Mouse (Mus musculus) lung, embryonic 15.5 days (tissue): ENCODE measurements around the gene B3gntl1. TPM values are rescaled to one million over a fixed set of nuclear protein-coding genes. Genes with fewer than 3 reads are reported as not detected.
A peak's percentile ranks its signal among the peaks of the same experiment; 100 is the strongest.
"Not testable (repeated sequence)": the region's sequence is repeated elsewhere in the genome, so short reads cannot be mapped to it uniquely, and the experiment has no call there.

Source experiments
- ATAC-seq: fragments of 200-750 bp; cut with Nextera tagmentation; 2 replicates; pipeline ENCODE4 v1.8.0; 2017; ENCODE audit warnings: moderate number of reproducible peaks, borderline replicate concordance; ENCODE audit not compliant: low FRiP score, low TSS enrichment; ENCODE audit errors: extremely low read depth
- H3K27ac ChIP-seq: fragments of 300-500 bp; sonication (generic); 2 replicates; pipeline ENCODE4 v1.5.1; 2015; ENCODE audit warnings: moderate library complexity, mild to moderate bottlenecking, inconsistent platforms
- H3K27me3 ChIP-seq: fragments of 300-500 bp; sonication (generic); 2 replicates; pipeline ENCODE4 v1.6.1; 2015; ENCODE audit warnings: inconsistent platforms
- H3K36me3 ChIP-seq: fragments of 300-500 bp; sonication (generic); 2 replicates; pipeline ENCODE4 v1.6.1; 2015; ENCODE audit warnings: inconsistent platforms
- H3K4me1 ChIP-seq: fragments of 300-500 bp; sonication (generic); 2 replicates; pipeline ENCODE4 v1.6.1; 2015; ENCODE audit warnings: inconsistent platforms
- H3K4me2 ChIP-seq: fragments of 300-500 bp; sonication (generic); 2 replicates; pipeline ENCODE4 v1.6.1; 2015; ENCODE audit warnings: inconsistent platforms, mild to moderate bottlenecking, moderate library complexity
- H3K4me3 ChIP-seq: fragments of 300-500 bp; sonication (generic); 2 replicates; pipeline ENCODE4 v1.5.1; 2015; ENCODE audit warnings: mild to moderate bottlenecking, inconsistent platforms
- H3K9ac ChIP-seq: fragments of 300-500 bp; sonication (generic); 2 replicates; pipeline ENCODE4 v1.6.1; 2015; ENCODE audit warnings: inconsistent platforms
- H3K9me3 ChIP-seq: fragments of 300-500 bp; sonication (generic); 2 replicates; pipeline ENCODE4 v1.6.1; 2016; ENCODE audit warnings: inconsistent platforms
- WGBS: fragments of 180-500 bp; shearing (Covaris S2); methylation state at CpG from one replicate; pipeline ENCODE4 v1.1.7; 2015; 5-methylcytosine and 5-hydroxymethylcytosine counted together
- polyA plus RNA-seq: library from polyadenylated mRNA; unstranded; fragments of >200 nt; fragmentation: Nextera tagmentation; extraction: Ambion mirVana; gene quantifications from 2 replicates; pipeline ENCODE4 v1.2.1, GENCODE M21; 2015

The B3gntl1 gene
- polyA plus RNA-seq, 1 experiment from 2014 or later, result 8.0 TPM

- Histone ChIP-seq H3K9ac (no peak overlapping the region), H3K4me2 (no peak overlapping the region), H3K27ac (no peak overlapping the region), H3K9me3 (no peaks in the 10 kb centered on the region), H3K36me3 (no peaks in the 10 kb centered on the region), H3K4me3 (no peak overlapping the region), H3K27me3 (no peaks in the 10 kb centered on the region), H3K4me1 (0 out of 2 replicates have a peak, but pooled peaks cover 8% of the 10 kb centered on the region)
- WGBS, result 71% methylated on average over 5 of the region's 5 CpGs
- ATAC-seq, result no peak
These were observed 7.8 kb upstream of the B3gntl1 start for GRCm38 (mm10) chr11:121680750-121681149.

GRCm38 (mm10) chr11:121679581-121679980, 6.6 kb upstream of the B3gntl1 start:
- Histone ChIP-seq H3K27ac (no peak overlapping the region), H3K36me3 (no peaks in the 10 kb centered on the region), H3K4me1 (0 out of 2 replicates have a peak, but pooled peaks cover 8% of the 10 kb centered on the region), H3K4me2 (no peak overlapping the region), H3K4me3 (no peak overlapping the region), H3K27me3 (no peaks in the 10 kb centered on the region), H3K9ac (no peak overlapping the region), H3K9me3 (no peaks in the 10 kb centered on the region)
- WGBS, result 79% methylated on average over 2 of the region's 2 CpGs
- no peak for ATAC-seq

- Histone ChIP-seq H3K4me3 (no peak overlapping the region), H3K4me1 (peaks cover 8% of the 10 kb centered on the region), H3K36me3 (no peaks in the 10 kb centered on the region), H3K9ac (no peak overlapping the region), H3K27ac (no peak overlapping the region), H3K4me2 (no peak overlapping the region), H3K9me3 (no peaks in the 10 kb centered on the region), H3K27me3 (no peaks in the 10 kb centered on the region)
- ATAC-seq, result no peak
- WGBS, result 75% methylated on average over 2 of the region's 2 CpGs
These were observed 3.9 kb upstream of the B3gntl1 start for GRCm38 (mm10) chr11:121676836-121677235.

- WGBS, result 63% methylated on average over 7 of the region's 7 CpGs
- Histone ChIP-seq H3K9ac (peak overlapping the region; percentile 42), H3K4me3 (peak overlapping the region; percentile 65), H3K27ac (peak overlapping the region; percentile 92), H3K4me2 (peak overlapping the region; percentile 68), H3K36me3 (no peaks in the 10 kb centered on the region), H3K4me1 (peaks cover 8% of the 10 kb centered on the region), H3K27me3 (no peaks in the 10 kb centered on the region), H3K9me3 (no peaks in the 10 kb centered on the region)
- ATAC-seq, result no peak
These were observed 676 bp upstream of the B3gntl1 start for GRCm38 (mm10) chr11:121673629-121674028.

- no peak; the same call in 1 of the 2 replicates for ATAC-seq
- no peaks in the 10 kb centered on the region for H3K27me3 ChIP-seq
These were observed 502 bp downstream of the B3gntl1 start for GRCm38 (mm10) chr11:121672312-121672989.

GRCm38 (mm10) chr11:121670926-121671325, 2.0 kb downstream of the B3gntl1 start:
- Histone ChIP-seq H3K4me2 (no peak overlapping the region), H3K4me1 (peaks cover 8% of the 10 kb centered on the region), H3K27me3 (no peaks in the 10 kb centered on the region), H3K27ac (no peak overlapping the region), H3K9me3 (no peaks in the 10 kb centered on the region), H3K36me3 (no peaks in the 10 kb centered on the region), H3K9ac (no peak overlapping the region), H3K4me3 (no peak overlapping the region)
- WGBS, result 94% methylated on average over 5 of the region's 5 CpGs
- ATAC-seq, result no peak

More at GRCm38 (mm10) chr11:121672312-121672989, 502 bp downstream of the B3gntl1 start:
- Histone ChIP-seq H3K4me3 (peak overlapping the region; percentile 65), H3K27ac (peak overlapping the region; percentile 92), H3K9ac (peak overlapping the region; percentile 63), H3K36me3 (no peaks in the 10 kb centered on the region), H3K4me1 (peaks cover 8% of the 10 kb centered on the region), H3K9me3 (no peaks in the 10 kb centered on the region), H3K4me2 (peak overlapping the region; percentile 68)
- WGBS, result under 1% methylated on average over 22 of the region's 22 CpGs

- H3K36me3 ChIP-seq, result no peaks in the 10 kb centered on the region
- H3K27ac ChIP-seq, result no peak overlapping the region
- peaks cover 8% of the 10 kb centered on the region for H3K4me1 ChIP-seq
- no peak for ATAC-seq
- H3K4me3 ChIP-seq, result no peak overlapping the region
- no peaks in the 10 kb centered on the region for H3K27me3 ChIP-seq
- WGBS, result 84% methylated on average over 5 of the region's 5 CpGs
- no peak overlapping the region for H3K4me2 ChIP-seq
- no peaks in the 10 kb centered on the region for H3K9me3 ChIP-seq
- no peak overlapping the region for H3K9ac ChIP-seq
These were observed 4.2 kb downstream of the B3gntl1 start for GRCm38 (mm10) chr11:121668776-121669175.

GRCm38 (mm10) chr11:121667541-121667940, 5.4 kb downstream of the B3gntl1 start:
- no peak overlapping the region for H3K4me3 ChIP-seq
- no peaks in the 10 kb centered on the region for H3K36me3 ChIP-seq
- 93% methylated on average over 4 of the region's 4 CpGs for WGBS

GRCm38 (mm10) chr11:121661116-121661515, 11.8 kb downstream of the B3gntl1 start:
- no peak for ATAC-seq
- Histone ChIP-seq H3K36me3 (no peaks in the 10 kb centered on the region), H3K27me3 (no peaks in the 10 kb centered on the region), H3K4me2 (no peak overlapping the region), H3K9me3 (no peaks in the 10 kb centered on the region), H3K4me3 (no peak overlapping the region), H3K9ac (no peak overlapping the region), H3K27ac (no peak overlapping the region), H3K4me1 (no peaks in the 10 kb centered on the region)
- WGBS, result 89% methylated on average over 2 of the region's 2 CpGs

More at GRCm38 (mm10) chr11:121667541-121667940, 5.4 kb downstream of the B3gntl1 start:
- Histone ChIP-seq H3K27ac (no peak overlapping the region), H3K4me1 (peaks cover 4% of the 10 kb centered on the region), H3K27me3 (no peaks in the 10 kb centered on the region), H3K9me3 (no peaks in the 10 kb centered on the region), H3K9ac (no peak overlapping the region), H3K4me2 (no peak overlapping the region)
- ATAC-seq, result no peak

GRCm38 (mm10) chr11:121660604-121661003, 12.3 kb downstream of the B3gntl1 start:
- not testable (repeated sequence) for ATAC-seq, H3K27ac ChIP-seq, H3K4me1 ChIP-seq, H3K9ac ChIP-seq, H3K36me3 ChIP-seq, H3K4me2 ChIP-seq, H3K9me3 ChIP-seq, H3K27me3 ChIP-seq, H3K4me3 ChIP-seq
- 89% methylated on average over 2 of the region's 2 CpGs for WGBS

GRCm38 (mm10) chr11:121658151-121658550, 14.8 kb downstream of the B3gntl1 start:
- Histone ChIP-seq H3K36me3 (no peaks in the 10 kb centered on the region), H3K4me3 (no peak overlapping the region), H3K9me3 (no peaks in the 10 kb centered on the region), H3K4me1 (no peaks in the 10 kb centered on the region), H3K9ac (no peak overlapping the region), H3K27ac (no peak overlapping the region), H3K27me3 (no peaks in the 10 kb centered on the region), H3K4me2 (no peak overlapping the region)
- ATAC-seq, result no peak
- 26% methylated on average over 1 of the region's 1 CpGs for WGBS

- Histone ChIP-seq H3K4me1 (no peaks in the 10 kb centered on the region), H3K36me3 (no peaks in the 10 kb centered on the region), H3K9ac (no peak overlapping the region), H3K27ac (no peak overlapping the region), H3K4me3 (no peak overlapping the region), H3K4me2 (no peak overlapping the region), H3K9me3 (no peaks in the 10 kb centered on the region), H3K27me3 (no peaks in the 10 kb centered on the region)
- 78% methylated on average over 6 of the region's 6 CpGs for WGBS
- no peak for ATAC-seq
These were observed 17.0 kb downstream of the B3gntl1 start for GRCm38 (mm10) chr11:121655807-121656511.
